8 mouse cellular contexts compared by ENCODE assay signal in the genomic region with DNA sequence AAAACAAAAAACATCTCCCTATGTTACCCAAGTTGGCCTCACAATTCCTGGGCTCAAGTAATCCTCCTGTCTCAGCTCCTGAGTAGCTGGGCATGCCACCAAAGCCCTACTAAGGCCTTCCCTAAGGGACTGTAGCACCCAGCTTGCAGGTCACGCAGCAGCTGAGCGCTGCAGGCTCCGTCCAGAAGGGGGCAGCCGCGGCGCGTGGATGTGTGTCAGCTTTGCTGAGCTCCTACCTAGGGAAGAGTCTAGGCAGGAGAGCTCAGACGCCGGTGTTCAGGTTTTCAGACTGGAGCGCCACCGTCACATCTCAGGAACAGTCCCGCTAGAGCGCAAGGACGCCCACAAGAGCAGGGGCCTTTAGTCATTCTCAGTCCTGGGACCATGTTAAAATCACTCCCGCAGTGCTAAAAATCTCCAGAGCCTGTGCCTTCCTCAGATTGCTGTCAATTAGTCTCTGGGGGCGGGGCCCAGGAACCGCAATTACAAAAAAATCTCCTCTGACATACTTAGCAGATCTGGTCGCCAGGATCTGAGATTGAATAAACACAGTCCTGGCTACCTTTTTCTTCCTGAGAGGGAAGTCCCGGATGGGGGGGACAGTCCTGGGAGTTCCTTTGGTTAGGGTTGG. TPM values are rescaled to one million over a fixed set of nuclear protein-coding genes. Genes with fewer than 3 reads are reported as not detected.
A peak's percentile ranks its signal among the peaks of the same experiment; 100 is the strongest.
DNase-seq lines count a peak whose midpoint lies in the region; ATAC-seq lines count a peak whose summit lies in the region.

No protein-coding gene starts in this region.

- ATAC-seq in hindbrain, embryonic 12.5 days (ENCODE audit: low FRiP score), result 0 out of 2 replicates have a peak, but pooled peaks have one; percentile 33

- peaks cover 12% of the 10 kb centered on the region for H3K4me1 ChIP-seq in hindbrain, embryonic 12.5 days

- peaks cover 22% of the 10 kb centered on the region for H3K27me3 ChIP-seq in hindbrain, embryonic 12.5 days

- no peak overlapping the region for H3K9ac ChIP-seq in hindbrain, embryonic 12.5 days

- no peaks in the 10 kb centered on the region for H3K36me3 ChIP-seq in hindbrain, embryonic 12.5 days

- peak; percentile 88 for DNase-seq in MN1 (ENCODE audit: low spot score)
- peak; percentile 89 for DNase-seq in cerebellum, adult 8-10 months
- peak; percentile 66 to 98 for DNase-seq in frontal cortex, adult 2 months (ENCODE audit: extremely low spot score in 1 of 2, low spot score in 1 of 2)
- DNase-seq in layer of hippocampus, adult 9-11 months, result peak; percentile 79
- DNase-seq in lung, postnatal 14 days, result peak; percentile 88
- DNase-seq in ovary, postnatal 36 days (ENCODE audit: low spot score), result peak; percentile 86
- DNase-seq in thymus, postnatal 10 days (ENCODE audit: low spot score in 2 of 2), result peak; percentile 65 to 84

- 6% methylated on average over 19 of the region's 19 CpGs for WGBS in hindbrain, embryonic 12.5 days

- no peak overlapping the region for H3K27ac ChIP-seq in hindbrain, embryonic 12.5 days

- peak overlapping the region; percentile 42 for H3K4me2 ChIP-seq in hindbrain, embryonic 12.5 days (replicated peaks)

- H3K4me3 ChIP-seq in hindbrain, embryonic 12.5 days, result no peak overlapping the region

- H3K9me3 ChIP-seq in hindbrain, embryonic 12.5 days (replicated peaks), result no peaks in the 10 kb centered on the region

RNA-seq across cellular contexts. Expression of gene Zc3h12a, which starts 32.8 kb away (rescaled TPM):
- 1.3 and 1.6 TPM in 2 replicates for polyA plus RNA-seq in frontal cortex, adult 2 months (2012; rRNA removed)
- polyA plus RNA-seq in hindbrain, embryonic 12.5 days (2016; fragmentation: Nextera tagmentation; extraction: Ambion mirVana), result 0.40 and 0.50 TPM in 2 replicates
